8 mouse cellular contexts compared by ENCODE assay signal in genomic region chr16:3909118-3909517, GRCm38 (mm10). TPM values are rescaled to one million over a fixed set of nuclear protein-coding genes. Genes with fewer than 3 reads are reported as not detected.
DNase-seq lines count a peak whose midpoint lies in the region; ATAC-seq and TF ChIP-seq lines count a peak whose summit lies in the region.

No protein-coding gene starts in this region.

- peak overlapping the region; percentile 60; the same call in 1 of the 2 replicates for H3K27ac ChIP-seq in heart, embryonic 11.5 days (ENCODE audit: low read depth, low read length)
- H3K27ac ChIP-seq in forebrain, embryonic 15.5 days (replicated peaks): peak overlapping the region; percentile 79
- H3K27ac ChIP-seq in liver, postnatal 0 days (ENCODE audit: low read depth): peak overlapping the region; percentile 62

- no peak; the same call in 1 of the 2 replicates for ATAC-seq in heart, embryonic 11.5 days (replicated peaks; ENCODE audit: insufficient number of reproducible peaks, low FRiP score, low TSS enrichment)
- ATAC-seq in forebrain, embryonic 15.5 days (replicated peaks): no peak
- ATAC-seq in liver, postnatal 0 days: peak; percentile 15; the same call in 1 of the 2 replicates

- peak overlapping the region; percentile 68 for H3K4me3 ChIP-seq in heart, embryonic 11.5 days (ENCODE audit: low read depth, low read length)
- peak overlapping the region; percentile 90 for H3K4me3 ChIP-seq in E14TG2a.4 (replicated peaks; ENCODE audit: low read length)
- peak overlapping the region; percentile 70 for H3K4me3 ChIP-seq in forebrain, embryonic 15.5 days
- peak overlapping the region; percentile 71 for H3K4me3 ChIP-seq in liver, postnatal 0 days (ENCODE audit: low read depth, low read length)

- peak overlapping the region; percentile 80 for H3K9ac ChIP-seq in heart, embryonic 11.5 days (ENCODE audit: low read depth, low read length)
- H3K9ac ChIP-seq in forebrain, embryonic 15.5 days (replicated peaks): peak overlapping the region; percentile 74
- peak overlapping the region; percentile 73 for H3K9ac ChIP-seq in liver, postnatal 0 days (replicated peaks)

- H3K4me1 ChIP-seq in heart, embryonic 11.5 days (ENCODE audit: control insufficient read depth, insufficient read depth, low read length): peaks cover 5% of the 10 kb centered on the region; the same call in 1 of the 2 replicates
- peaks cover 23% of the 10 kb centered on the region for H3K4me1 ChIP-seq in E14TG2a.4 (replicated peaks; ENCODE audit: low read depth, low read length)
- peaks cover 20% of the 10 kb centered on the region for H3K4me1 ChIP-seq in forebrain, embryonic 15.5 days
- H3K4me1 ChIP-seq in liver, postnatal 0 days (ENCODE audit: insufficient read depth): peaks cover 7% of the 10 kb centered on the region; the same call in 1 of the 2 replicates

- DNase-seq in heart, adult 11 months: no peak
- no peak for DNase-seq in liver, postnatal 0 days
- DNase-seq in cerebellum, adult 8-10 months: no peak
- DNase-seq in frontal cortex, postnatal 25 days (ENCODE audit: low spot score in 2 of 2): no peak
- no peak for DNase-seq in spleen, postnatal 4 days (ENCODE audit: low spot score in 2 of 2)

- WGBS in heart, embryonic 11.5 days (ENCODE audit: insufficient replicate concordance): 11% methylated on average over 20 of the region's 20 CpGs
- WGBS in forebrain, embryonic 15.5 days: 7% methylated on average over 20 of the region's 20 CpGs
- WGBS in liver, postnatal 0 days (ENCODE audit: insufficient replicate concordance): 3% methylated on average over 20 of the region's 20 CpGs

- H3K4me2 ChIP-seq in heart, embryonic 11.5 days: peak overlapping the region; percentile 90
- peak overlapping the region; percentile 52 for H3K4me2 ChIP-seq in forebrain, embryonic 15.5 days (replicated peaks)
- peak overlapping the region; percentile 98 for H3K4me2 ChIP-seq in liver, postnatal 0 days (ENCODE audit: low read depth, low read length)

- no peak for TF ChIP-seq CTCF in E14TG2a.4 (conservative IDR thresholded peaks at IDR 0.05; ENCODE audit: low read length)
- no peak for TF ChIP-seq CTCF in liver, postnatal 0 days (IDR thresholded peaks at IDR 0.05; ENCODE audit: low read depth)

- TF ChIP-seq EP300 in liver, postnatal 0 days (IDR thresholded peaks at IDR 0.05; ENCODE audit: low read depth): no peak

- H3K9me3 ChIP-seq in heart, embryonic 11.5 days (replicated peaks; ENCODE audit: control insufficient read depth, low read length): no peaks in the 10 kb centered on the region
- no peaks in the 10 kb centered on the region for H3K9me3 ChIP-seq in E14TG2a.4 (ENCODE audit: low read length)
- H3K9me3 ChIP-seq in forebrain, embryonic 15.5 days: no peaks in the 10 kb centered on the region
- no peaks in the 10 kb centered on the region for H3K9me3 ChIP-seq in liver, postnatal 0 days (ENCODE audit: low read length)

- no peaks in the 10 kb centered on the region for H3K27me3 ChIP-seq in heart, embryonic 11.5 days (ENCODE audit: control insufficient read depth, insufficient read depth, low read length)
- H3K27me3 ChIP-seq in E14TG2a.4 (ENCODE audit: insufficient read depth, low read length): no peaks in the 10 kb centered on the region
- no peaks in the 10 kb centered on the region for H3K27me3 ChIP-seq in forebrain, embryonic 15.5 days
- H3K27me3 ChIP-seq in liver, postnatal 0 days (ENCODE audit: insufficient read depth, low read length): no peaks in the 10 kb centered on the region

- H3K36me3 ChIP-seq in heart, embryonic 11.5 days (ENCODE audit: control insufficient read depth, insufficient read depth, low read length): peaks cover 20% of the 10 kb centered on the region
- H3K36me3 ChIP-seq in E14TG2a.4 (ENCODE audit: insufficient read depth, low read length): peaks cover 51% of the 10 kb centered on the region
- H3K36me3 ChIP-seq in forebrain, embryonic 15.5 days: peaks cover 36% of the 10 kb centered on the region
- H3K36me3 ChIP-seq in liver, postnatal 0 days (replicated peaks; ENCODE audit: insufficient read depth, low read length): peaks cover 34% of the 10 kb centered on the region

RNA-seq across cellular contexts. Expression of gene Cluap1, which starts 0.5 kb away (rescaled TPM):
- 13.2 and 13.3 TPM in 2 replicates for polyA plus RNA-seq in heart, embryonic 11.5 days (2014; fragmentation: Nextera tagmentation; extraction: Ambion mirVana)
- polyA plus RNA-seq in forebrain, embryonic 15.5 days (2015; fragmentation: Nextera tagmentation; extraction: Ambion mirVana): 40.1 and 42.1 TPM in 2 replicates
- polyA plus RNA-seq in liver, postnatal 0 days (2015; fragmentation: Nextera tagmentation; extraction: Ambion mirVana): 6.6 and 6.9 TPM in 2 replicates

RNA-seq across cellular contexts. Expression of gene 1700037C18Rik, which starts 0.6 kb away (rescaled TPM):
- polyA plus RNA-seq in heart, embryonic 11.5 days (2014; fragmentation: Nextera tagmentation; extraction: Ambion mirVana): 5.4 and 7.1 TPM in 2 replicates
- polyA plus RNA-seq in forebrain, embryonic 15.5 days (2015; fragmentation: Nextera tagmentation; extraction: Ambion mirVana): 12.9 and 14.9 TPM in 2 replicates
- polyA plus RNA-seq in liver, postnatal 0 days (2015; fragmentation: Nextera tagmentation; extraction: Ambion mirVana): 1.9 and 2.4 TPM in 2 replicates

RNA-seq across cellular contexts. Expression of gene Gm20695, which starts 24.7 kb away (rescaled TPM):
- 0.92 and 2.2 TPM in 2 replicates for polyA plus RNA-seq in heart, embryonic 11.5 days (2014; fragmentation: Nextera tagmentation; extraction: Ambion mirVana)
- polyA plus RNA-seq in forebrain, embryonic 15.5 days (2015; fragmentation: Nextera tagmentation; extraction: Ambion mirVana): 1.6 and 4.7 TPM in 2 replicates
- polyA plus RNA-seq in liver, postnatal 0 days (2015; fragmentation: Nextera tagmentation; extraction: Ambion mirVana): 3.4 and 3.9 TPM in 2 replicates

RNA-seq across cellular contexts. Expression of gene Zfp597, which starts 24.8 kb away (rescaled TPM):
- 5.5 and 6.4 TPM in 2 replicates for polyA plus RNA-seq in heart, embryonic 11.5 days (2014; fragmentation: Nextera tagmentation; extraction: Ambion mirVana)
- 11.7 and 12.8 TPM in 2 replicates for polyA plus RNA-seq in forebrain, embryonic 15.5 days (2015; fragmentation: Nextera tagmentation; extraction: Ambion mirVana)
- 1.8 and 2.7 TPM in 2 replicates for polyA plus RNA-seq in liver, postnatal 0 days (2015; fragmentation: Nextera tagmentation; extraction: Ambion mirVana)

RNA-seq across cellular contexts. Expression of gene Naa60, which starts 36.9 kb away (rescaled TPM):
- 39.5 and 41.5 TPM in 2 replicates for polyA plus RNA-seq in heart, embryonic 11.5 days (2014; fragmentation: Nextera tagmentation; extraction: Ambion mirVana)
- polyA plus RNA-seq in forebrain, embryonic 15.5 days (2015; fragmentation: Nextera tagmentation; extraction: Ambion mirVana): 81.2 and 82.1 TPM in 2 replicates
- polyA plus RNA-seq in liver, postnatal 0 days (2015; fragmentation: Nextera tagmentation; extraction: Ambion mirVana): 33.2 and 33.9 TPM in 2 replicates
